In genomic region chr4:24214037-24214362, GRCm38 (mm10) we compare ENCODE assay signal across 26 mouse cellular contexts.
DNase-seq lines count a peak whose midpoint lies in the region; ATAC-seq lines count a peak whose summit lies in the region.
"Had no signal": no experiment of that assay in that cellular context is flagged by ENCODE, and none has a peak within 500 bp of the region (broad histone marks: within the 10 kb centered on the region; RNA-seq: fewer than 3 reads in every experiment).

No protein-coding gene starts in this region.

- no peak for DNase-seq in neural tube, embryonic 11.5 days (ENCODE audit: low spot score)
- no peak for DNase-seq in neural tube, embryonic 10.5 days (ENCODE audit: extremely low spot score, low spot score)
- no peak for DNase-seq in heart, postnatal 25 days (ENCODE audit: low spot score)
- no peak for DNase-seq in adrenal gland, postnatal 4 days (ENCODE audit: low spot score in 2 of 2)
- DNase-seq: adrenal gland, adult 8-10 months; cerebellum, adult 11-12 months; cerebellum, adult 9-11 months; gastrocnemius, postnatal 14 days; heart, postnatal 36 days; kidney, adult 9 months; kidney, postnatal 10 days; liver, postnatal 0 days; lung, postnatal 4 days; spleen, adult 18-20 months; thymus, postnatal 25 days had no signal

- WGBS in hindbrain, embryonic 15.5 days, result 44% methylated on average over 3 of the region's 3 CpGs
- 43% methylated on average over 3 of the region's 3 CpGs for WGBS in hindbrain, embryonic 13.5 days
- WGBS in neural tube, embryonic 11.5 days, result 47% methylated on average over 3 of the region's 3 CpGs
- 15% methylated on average over 3 of the region's 3 CpGs for WGBS in forebrain, embryonic 15.5 days

- H3K4me1 ChIP-seq in hindbrain, embryonic 15.5 days (replicated peaks), result peaks cover 11% of the 10 kb centered on the region; the same call in 1 of the 2 replicates
- H3K4me1 ChIP-seq in hindbrain, embryonic 13.5 days (replicated peaks), result peaks cover 5% of the 10 kb centered on the region; the same call in 1 of the 2 replicates
- H3K4me1 ChIP-seq in neural tube, embryonic 11.5 days (ENCODE audit: control insufficient read depth, insufficient read depth, low read length), result no peaks in the 10 kb centered on the region
- peaks cover 24% of the 10 kb centered on the region; the same call in 1 of the 2 replicates for H3K4me1 ChIP-seq in forebrain, embryonic 15.5 days
- H3K4me1 ChIP-seq: embryonic facial prominence, embryonic 12.5 days; heart, embryonic 15.5 days; limb, embryonic 13.5 days; liver, embryonic 12.5 days had no signal

- no peaks in the 10 kb centered on the region for H3K9me3 ChIP-seq in hindbrain, embryonic 15.5 days
- no peaks in the 10 kb centered on the region for H3K9me3 ChIP-seq in hindbrain, embryonic 13.5 days
- no peaks in the 10 kb centered on the region for H3K9me3 ChIP-seq in neural tube, embryonic 11.5 days (ENCODE audit: control insufficient read depth, low read length)
- H3K9me3 ChIP-seq in forebrain, embryonic 15.5 days, result no peaks in the 10 kb centered on the region
- H3K9me3 ChIP-seq: embryonic facial prominence, embryonic 12.5 days; G1E; heart, embryonic 15.5 days; hindbrain, embryonic 12.5 days; limb, embryonic 13.5 days; liver, embryonic 12.5 days had no signal

- no peaks in the 10 kb centered on the region for H3K27me3 ChIP-seq in hindbrain, embryonic 15.5 days
- no peaks in the 10 kb centered on the region for H3K27me3 ChIP-seq in hindbrain, embryonic 13.5 days
- no peaks in the 10 kb centered on the region for H3K27me3 ChIP-seq in neural tube, embryonic 11.5 days (ENCODE audit: control insufficient read depth, insufficient read depth, low read length)
- H3K27me3 ChIP-seq in forebrain, embryonic 15.5 days, result no peaks in the 10 kb centered on the region
- H3K27me3 ChIP-seq: embryonic facial prominence, embryonic 12.5 days; heart, embryonic 15.5 days; hindbrain, embryonic 12.5 days; limb, embryonic 13.5 days; liver, embryonic 12.5 days had no signal

- H3K9ac ChIP-seq in hindbrain, embryonic 15.5 days, result no peak overlapping the region
- no peak overlapping the region for H3K9ac ChIP-seq in hindbrain, embryonic 13.5 days
- no peak overlapping the region for H3K9ac ChIP-seq in neural tube, embryonic 11.5 days (ENCODE audit: low read length)
- H3K9ac ChIP-seq in forebrain, embryonic 15.5 days (replicated peaks), result no peak overlapping the region
- H3K9ac ChIP-seq: embryonic facial prominence, embryonic 12.5 days; heart, embryonic 15.5 days; hindbrain, embryonic 12.5 days; limb, embryonic 13.5 days; liver, embryonic 12.5 days; liver, postnatal 0 days had no signal

- no peak overlapping the region for H3K27ac ChIP-seq in hindbrain, embryonic 15.5 days (replicated peaks)
- no peak overlapping the region for H3K27ac ChIP-seq in hindbrain, embryonic 13.5 days
- H3K27ac ChIP-seq in neural tube, embryonic 11.5 days (ENCODE audit: low read depth, low read length), result no peak overlapping the region
- H3K27ac ChIP-seq in forebrain, embryonic 15.5 days (replicated peaks), result peak overlapping the region; percentile 83
- H3K27ac ChIP-seq: embryonic facial prominence, embryonic 12.5 days; heart, embryonic 15.5 days; hindbrain, embryonic 12.5 days; limb, embryonic 13.5 days; liver, embryonic 12.5 days had no signal

- 0 out of 2 replicates have a peak, but pooled peaks have one; percentile 6 for ATAC-seq in hindbrain, embryonic 15.5 days (ENCODE audit: low FRiP score, low read depth)
- ATAC-seq in hindbrain, embryonic 13.5 days (ENCODE audit: low FRiP score), result no peak
- ATAC-seq in neural tube, embryonic 11.5 days (ENCODE audit: insufficient read depth, low FRiP score, low TSS enrichment), result peak; percentile 50; the same call in 1 of the 2 replicates
- no peak for ATAC-seq in forebrain, embryonic 15.5 days (replicated peaks)
- ATAC-seq: intestine, postnatal 0 days; liver, embryonic 12.5 days; liver, postnatal 0 days had no signal

- H3K36me3 ChIP-seq in hindbrain, embryonic 15.5 days, result no peaks in the 10 kb centered on the region
- H3K36me3 ChIP-seq in hindbrain, embryonic 13.5 days, result no peaks in the 10 kb centered on the region
- H3K36me3 ChIP-seq in neural tube, embryonic 11.5 days (ENCODE audit: control insufficient read depth, insufficient read depth, low read length), result no peaks in the 10 kb centered on the region
- no peaks in the 10 kb centered on the region for H3K36me3 ChIP-seq in forebrain, embryonic 15.5 days
- H3K36me3 ChIP-seq: embryonic facial prominence, embryonic 12.5 days; G1E; heart, embryonic 15.5 days; hindbrain, embryonic 12.5 days; limb, embryonic 13.5 days; liver, embryonic 12.5 days had no signal

- H3K4me2 ChIP-seq in hindbrain, embryonic 15.5 days, result no peak overlapping the region
- no peak overlapping the region for H3K4me2 ChIP-seq in hindbrain, embryonic 13.5 days
- H3K4me2 ChIP-seq in neural tube, embryonic 11.5 days (ENCODE audit: low read depth), result no peak overlapping the region
- H3K4me2 ChIP-seq in forebrain, embryonic 15.5 days (replicated peaks), result no peak overlapping the region
- H3K4me2 ChIP-seq: embryonic facial prominence, embryonic 12.5 days; heart, embryonic 15.5 days; hindbrain, embryonic 12.5 days; limb, embryonic 13.5 days; liver, embryonic 12.5 days had no signal

- H3K4me3 ChIP-seq in hindbrain, embryonic 15.5 days, result no peak overlapping the region
- H3K4me3 ChIP-seq in hindbrain, embryonic 13.5 days, result no peak overlapping the region
- no peak overlapping the region for H3K4me3 ChIP-seq in neural tube, embryonic 11.5 days (ENCODE audit: low read depth, low read length)
- no peak overlapping the region for H3K4me3 ChIP-seq in forebrain, embryonic 15.5 days
- H3K4me3 ChIP-seq: embryonic facial prominence, embryonic 12.5 days; heart, embryonic 15.5 days; hindbrain, embryonic 12.5 days; limb, embryonic 13.5 days; liver, embryonic 12.5 days; myocyte had no signal

- intact Hi-C loops in heart, postnatal 25 days (cut with DNase I), result no loop called here

Comparison
In these comparisons a context has a peak if more than half of its experiments do, and no peak if none do; other contexts are left out.
1. ATAC-seq: peak in hindbrain, embryonic 15.5 days (single experiment) and neural tube, embryonic 11.5 days (single experiment); none in hindbrain, embryonic 13.5 days (single experiment) and forebrain, embryonic 15.5 days (single experiment).